Mouse (Mus musculus) hindbrain, embryonic 15.5 days (tissue): ENCODE data around the gene Agbl5. TPM values are rescaled to one million over a fixed set of nuclear protein-coding genes. Genes with fewer than 3 reads are reported as not detected.

ENCODE experiments used
- ATAC-seq: fragments of 200-750 bp; cut with Nextera tagmentation; 2 replicates; pipeline ENCODE4 v1.8.0; 2017; ENCODE audit warnings: low read depth, moderate number of reproducible peaks, moderate TSS enrichment; ENCODE audit not compliant: low FRiP score
- H3K27ac ChIP-seq: fragments of 300-500 bp; sonication (generic); replicated peaks from 2 replicates; pipeline ENCODE4 v1.5.1; 2015; ENCODE audit warnings: mild to moderate bottlenecking, inconsistent platforms
- H3K27me3 ChIP-seq: fragments of 300-500 bp; sonication (generic); 2 replicates; pipeline ENCODE4 v1.6.1; 2015; ENCODE audit warnings: control low read depth, inconsistent platforms
- H3K36me3 ChIP-seq: fragments of 300-500 bp; sonication (generic); 2 replicates; pipeline ENCODE4 v1.6.1; 2015; ENCODE audit warnings: control low read depth, inconsistent platforms
- H3K4me1 ChIP-seq: fragments of 300-500 bp; sonication (generic); replicated peaks from 2 replicates; pipeline ENCODE4 v1.6.1; 2015; ENCODE audit warnings: control low read depth, inconsistent platforms
- H3K4me2 ChIP-seq: fragments of 300-500 bp; sonication (generic); 2 replicates; pipeline ENCODE4 v1.6.1; 2015; ENCODE audit warnings: moderate library complexity, mild to moderate bottlenecking, inconsistent platforms
- H3K4me3 ChIP-seq: fragments of 300-500 bp; sonication (generic); 2 replicates; pipeline ENCODE4 v1.5.1; 2015; ENCODE audit warnings: mild to moderate bottlenecking, inconsistent platforms
- H3K9ac ChIP-seq: fragments of 300-500 bp; sonication (generic); 2 replicates; pipeline ENCODE4 v1.6.1; 2015; ENCODE audit warnings: inconsistent platforms
- H3K9me3 ChIP-seq: fragments of 300-500 bp; sonication (generic); 2 replicates; pipeline ENCODE4 v1.6.1; 2016; ENCODE audit warnings: control low read depth, inconsistent platforms
- WGBS: fragments of 180-500 bp; shearing (Covaris S2); methylation state at CpG from one replicate; pipeline ENCODE4 v1.1.7; 2015; 5-methylcytosine and 5-hydroxymethylcytosine counted together
- polyA plus RNA-seq: library from polyadenylated mRNA; unstranded; fragments of >200 nt; fragmentation: Nextera tagmentation; extraction: Ambion mirVana; gene quantifications from 2 replicates; pipeline ENCODE4 v1.2.1, GENCODE M21; 2015

Agbl5 gene
- polyA plus RNA-seq, 1 experiment from 2014 or later, result 25.7 TPM

DNA sequence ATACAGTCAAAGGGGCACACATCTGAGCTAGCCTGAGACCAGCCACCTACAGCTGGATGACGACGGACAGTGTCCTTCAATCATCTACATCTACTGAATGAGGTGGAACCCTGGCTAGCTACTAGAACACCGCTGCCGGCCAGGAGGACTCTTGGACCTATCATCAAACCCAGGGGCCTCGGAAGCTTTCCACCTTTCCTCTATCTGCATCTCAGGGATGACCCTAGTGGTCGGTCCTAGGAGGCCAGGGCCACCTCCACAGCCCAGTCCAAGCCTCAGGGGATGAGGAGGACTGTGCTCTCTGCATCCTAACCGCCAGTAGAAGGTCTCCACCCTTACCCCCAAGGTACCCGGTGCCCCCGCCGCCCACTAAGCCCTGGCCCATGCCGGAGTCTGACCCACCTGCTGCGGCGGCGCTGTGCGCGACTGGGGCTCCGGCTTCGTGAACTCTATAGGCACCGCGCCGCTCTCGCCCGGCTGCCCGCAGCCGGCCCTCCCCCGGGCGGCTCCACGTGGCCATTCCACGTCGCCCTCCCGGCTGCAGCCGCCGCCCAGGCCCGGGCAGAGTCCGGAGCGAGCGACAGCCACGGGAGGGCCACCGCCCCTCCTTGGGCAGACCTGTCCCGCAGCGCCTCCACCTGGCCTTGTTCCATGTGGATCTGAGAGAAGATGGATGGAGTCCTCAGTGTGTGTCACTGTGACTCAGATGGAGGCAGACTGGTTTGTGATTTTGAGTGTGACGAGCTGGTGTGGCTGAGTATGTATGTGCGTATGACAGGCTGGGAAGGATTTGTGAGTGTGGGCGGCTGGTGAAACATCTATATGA, 56.7 kb downstream of the Agbl5 start, which contains the start of gene Cgref1:
Cgref1 (minus strand) TSS at position 636 of the 826 bp plus-strand sequence.
- no peaks in the 10 kb centered on the region for H3K9me3 ChIP-seq
- H3K27ac ChIP-seq, result peak within 1 kb of the TSS; percentile 43
- H3K27me3 ChIP-seq, result no peaks in the 10 kb centered on the region
- peak within 1 kb of the TSS; percentile 57 for H3K4me3 ChIP-seq
- peak within 1 kb of the TSS; percentile 81 for H3K4me2 ChIP-seq
- peak; percentile 71 for ATAC-seq
- peak within 1 kb of the TSS; percentile 59 for H3K9ac ChIP-seq
- no peaks in the 10 kb centered on the region for H3K36me3 ChIP-seq
- 4% methylated on average over 44 of the region's 44 CpGs for WGBS
- H3K4me1 ChIP-seq, result peaks cover 27% of the 10 kb centered on the region

DNA sequence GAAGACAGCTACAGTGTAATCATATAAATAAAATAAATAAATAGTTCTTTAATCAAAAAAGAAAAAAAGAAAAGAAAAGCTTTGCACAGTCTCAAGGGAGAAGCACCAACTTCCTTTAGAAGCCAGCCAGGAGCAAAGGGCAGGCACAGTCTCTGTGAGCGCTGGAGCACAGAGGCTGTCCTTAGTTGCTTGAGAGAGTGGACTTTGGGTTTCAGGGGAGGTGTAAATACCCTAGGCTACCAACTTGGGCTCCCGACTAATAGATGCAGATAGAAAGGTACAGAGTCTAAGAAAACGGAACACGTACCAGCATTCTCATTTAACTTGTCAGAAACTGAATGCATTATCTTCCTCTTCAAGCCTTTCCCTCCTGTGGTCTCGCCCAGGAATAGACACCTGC, 60.1 kb downstream of the Agbl5 start:
- H3K9ac ChIP-seq, result no peak overlapping the region
- no peak overlapping the region for H3K27ac ChIP-seq
- no peak overlapping the region for H3K4me2 ChIP-seq
- no peak for ATAC-seq
- 73% methylated on average over 5 of the region's 5 CpGs for WGBS
- H3K27me3 ChIP-seq, result no peaks in the 10 kb centered on the region
- H3K9me3 ChIP-seq, result no peaks in the 10 kb centered on the region
- peaks cover 4% of the 10 kb centered on the region; the same call in 1 of the 2 replicates for H3K36me3 ChIP-seq
- no peak overlapping the region for H3K4me3 ChIP-seq
- peaks cover 36% of the 10 kb centered on the region for H3K4me1 ChIP-seq

DNA sequence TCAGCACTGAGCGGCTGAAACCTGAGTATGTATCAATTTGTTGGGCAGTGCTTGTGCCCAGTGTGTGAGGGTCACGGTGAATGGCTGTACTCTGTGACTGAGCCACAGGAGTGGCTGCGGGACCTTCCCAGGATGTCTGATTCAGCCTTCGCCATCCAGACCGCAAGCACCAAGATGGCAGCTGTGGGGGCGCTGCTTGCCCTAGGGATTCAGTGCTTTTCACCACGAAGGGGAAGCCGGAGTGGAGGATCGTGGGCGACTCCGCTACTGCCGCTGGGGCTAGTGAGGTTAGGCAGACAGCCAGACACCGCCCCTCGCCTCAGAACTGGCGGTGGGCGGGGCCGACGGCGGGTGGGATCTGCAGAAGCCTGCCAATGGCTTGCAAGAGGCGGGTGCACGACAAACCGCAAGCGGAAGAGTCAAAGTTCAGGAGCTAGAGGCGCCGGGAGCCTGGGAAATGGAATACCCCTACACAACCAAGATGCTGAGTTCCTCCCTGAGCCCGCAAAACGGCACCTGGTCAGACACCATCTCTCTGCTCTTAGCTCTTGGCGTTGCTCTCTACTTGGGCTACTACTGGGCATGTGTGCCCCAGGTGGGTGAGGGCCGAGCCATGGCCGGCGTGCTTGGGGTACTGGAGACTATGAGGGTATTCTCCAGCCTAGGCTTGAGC, 61.3 kb downstream of the Agbl5 start:
- peaks cover 10% of the 10 kb centered on the region for H3K36me3 ChIP-seq
- H3K9me3 ChIP-seq, result no peaks in the 10 kb centered on the region
- ATAC-seq, result peak; percentile 79
- H3K27ac ChIP-seq, result peak overlapping the region; percentile 80
- peaks cover 30% of the 10 kb centered on the region for H3K4me1 ChIP-seq
- peak overlapping the region; percentile 49 for H3K9ac ChIP-seq
- H3K27me3 ChIP-seq, result no peaks in the 10 kb centered on the region
- H3K4me2 ChIP-seq, result peak overlapping the region; percentile 76
- under 1% methylated on average over 31 of the region's 31 CpGs for WGBS
- H3K4me3 ChIP-seq, result peak overlapping the region; percentile 47

DNA sequence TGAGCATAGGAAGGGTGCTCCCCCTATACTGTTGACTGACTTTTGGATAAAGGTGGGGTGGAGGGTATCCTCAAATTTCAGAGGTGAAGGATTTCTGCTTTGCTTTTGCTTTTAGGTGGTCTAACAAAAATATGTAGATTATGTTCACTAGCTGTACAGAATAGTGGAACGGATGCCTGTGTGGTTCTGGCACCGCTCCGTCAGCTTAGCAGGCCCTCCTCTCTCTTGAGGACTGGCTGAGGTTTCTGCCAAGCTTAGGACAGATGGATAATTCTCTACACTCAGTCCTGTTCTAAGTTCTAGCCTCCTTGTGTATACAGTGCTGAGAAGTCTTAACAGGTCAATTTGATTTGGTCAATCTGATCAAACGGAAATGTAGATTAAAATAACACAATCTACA, 62.0 kb downstream of the Agbl5 start:
- peak overlapping the region; percentile 38 for H3K9ac ChIP-seq
- peaks cover 25% of the 10 kb centered on the region for H3K4me1 ChIP-seq
- no peaks in the 10 kb centered on the region for H3K9me3 ChIP-seq
- H3K27ac ChIP-seq, result peak overlapping the region; percentile 80; the same call in 1 of the 2 replicates
- no peaks in the 10 kb centered on the region for H3K27me3 ChIP-seq
- H3K36me3 ChIP-seq, result peaks cover 17% of the 10 kb centered on the region
- H3K4me2 ChIP-seq, result peak overlapping the region; percentile 76
- ATAC-seq, result no peak
- 53% methylated on average over 4 of the region's 4 CpGs for WGBS
- peak overlapping the region; percentile 47 for H3K4me3 ChIP-seq

DNA sequence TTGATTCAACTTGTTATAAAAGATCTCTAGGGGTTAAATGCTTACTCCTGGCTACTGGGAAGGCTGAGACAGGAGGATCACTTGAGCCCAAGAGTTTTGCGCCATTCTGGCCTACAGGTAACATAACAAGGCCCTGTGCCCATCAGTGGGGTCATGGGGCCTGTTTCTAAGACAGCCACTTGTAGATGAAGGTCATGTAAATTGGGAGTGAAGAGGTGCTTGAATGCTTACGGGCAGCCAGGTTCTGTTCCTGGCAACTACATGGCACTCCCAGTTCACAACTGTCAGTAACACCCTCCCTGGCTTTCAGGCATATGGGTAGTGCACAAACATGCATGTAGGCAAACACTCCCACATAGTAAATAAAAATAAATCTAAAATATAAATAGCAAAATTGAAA, 62.4 kb downstream of the Agbl5 start:
- 92% methylated on average over 2 of the region's 2 CpGs for WGBS
- H3K9me3 ChIP-seq, result no peaks in the 10 kb centered on the region
- no peak overlapping the region for H3K4me3 ChIP-seq
- H3K4me1 ChIP-seq, result peaks cover 21% of the 10 kb centered on the region
- H3K27me3 ChIP-seq, result no peaks in the 10 kb centered on the region
- H3K9ac ChIP-seq, result no peak overlapping the region
- no peak for ATAC-seq
- H3K36me3 ChIP-seq, result peaks cover 21% of the 10 kb centered on the region
- peak overlapping the region; percentile 76 for H3K4me2 ChIP-seq
- H3K27ac ChIP-seq, result no peak overlapping the region

DNA sequence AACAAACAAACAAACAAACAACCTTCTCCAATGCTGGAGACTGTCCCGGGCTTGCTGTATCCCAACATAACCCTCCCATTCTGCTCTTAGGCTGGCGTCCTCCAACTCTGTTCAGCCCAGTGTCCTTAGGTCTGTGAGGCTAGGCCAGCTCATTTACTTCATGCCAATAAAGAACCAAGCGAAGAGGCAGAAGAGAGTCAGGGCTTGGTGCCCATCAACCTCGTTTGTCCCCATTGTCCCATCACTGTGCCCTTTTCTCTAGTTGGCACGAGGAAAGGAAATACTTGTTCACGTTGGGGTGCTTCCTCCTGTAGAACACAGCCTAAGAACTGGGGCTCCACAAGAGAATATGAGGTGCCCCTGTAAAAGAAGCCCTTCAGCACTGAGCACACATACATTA, 63.2 kb downstream of the Agbl5 start:
- Histone ChIP-seq H3K9ac (no peak overlapping the region), H3K36me3 (peaks cover 24% of the 10 kb centered on the region), H3K27ac (no peak overlapping the region), H3K4me3 (no peak overlapping the region), H3K4me1 (peaks cover 21% of the 10 kb centered on the region), H3K4me2 (no peak overlapping the region), H3K9me3 (no peaks in the 10 kb centered on the region), H3K27me3 (no peaks in the 10 kb centered on the region)
- no peak for ATAC-seq
- 79% methylated on average over 6 of the region's 6 CpGs for WGBS

DNA sequence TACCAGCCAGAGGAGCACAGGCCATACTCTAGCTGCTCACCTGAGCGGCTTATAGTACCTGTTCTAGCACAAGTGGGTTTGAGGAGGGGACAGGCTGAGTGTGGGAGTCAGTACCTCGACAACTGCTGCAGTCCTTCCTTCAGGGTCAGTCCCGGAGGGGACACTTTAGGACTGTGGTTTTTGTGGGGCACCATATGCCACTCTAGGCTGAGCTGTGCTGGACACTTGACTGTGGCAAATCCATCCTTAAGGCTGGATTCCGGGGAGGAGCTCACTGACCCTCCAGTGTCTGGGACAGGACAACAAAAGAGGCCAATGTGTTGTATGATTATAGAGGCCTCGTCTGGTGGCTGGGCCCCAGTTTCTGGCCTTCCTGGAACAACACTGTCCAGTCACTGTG, 64.1 kb downstream of the Agbl5 start:
- peaks cover 26% of the 10 kb centered on the region for H3K4me1 ChIP-seq
- H3K4me3 ChIP-seq, result no peak overlapping the region
- H3K36me3 ChIP-seq, result peaks cover 26% of the 10 kb centered on the region
- no peak overlapping the region for H3K9ac ChIP-seq
- no peaks in the 10 kb centered on the region for H3K27me3 ChIP-seq
- H3K27ac ChIP-seq, result no peak overlapping the region
- H3K9me3 ChIP-seq, result no peaks in the 10 kb centered on the region
- H3K4me2 ChIP-seq, result no peak overlapping the region
- no peak for ATAC-seq
- WGBS, result 88% methylated on average over 5 of the region's 5 CpGs

DNA sequence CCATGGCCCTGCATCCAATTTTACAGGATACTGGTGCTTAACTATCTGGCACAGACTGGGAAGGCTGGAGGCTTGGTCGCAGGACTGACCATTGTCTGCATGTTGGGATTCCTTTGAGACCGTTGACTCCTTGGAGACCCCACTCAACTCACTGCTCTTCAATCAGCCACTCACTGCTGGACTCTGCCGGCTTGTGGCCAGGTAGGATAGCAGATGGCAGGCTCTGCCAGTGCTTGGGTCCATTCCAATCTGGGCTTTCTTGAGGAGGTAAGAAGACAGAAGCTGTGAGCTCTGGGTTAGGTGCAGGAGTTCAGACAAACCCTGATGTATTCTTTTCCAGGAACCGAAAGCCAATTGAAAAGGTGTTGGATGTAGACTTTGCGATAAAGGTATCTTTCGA, 65.6 kb downstream of the Agbl5 start:
- Histone ChIP-seq H3K4me1 (peaks cover 36% of the 10 kb centered on the region), H3K36me3 (peaks cover 36% of the 10 kb centered on the region), H3K4me2 (no peak overlapping the region), H3K4me3 (no peak overlapping the region), H3K27ac (no peak overlapping the region), H3K9me3 (no peaks in the 10 kb centered on the region), H3K27me3 (no peaks in the 10 kb centered on the region), H3K9ac (no peak overlapping the region)
- WGBS, result 94% methylated on average over 6 of the region's 6 CpGs
- no peak for ATAC-seq

DNA sequence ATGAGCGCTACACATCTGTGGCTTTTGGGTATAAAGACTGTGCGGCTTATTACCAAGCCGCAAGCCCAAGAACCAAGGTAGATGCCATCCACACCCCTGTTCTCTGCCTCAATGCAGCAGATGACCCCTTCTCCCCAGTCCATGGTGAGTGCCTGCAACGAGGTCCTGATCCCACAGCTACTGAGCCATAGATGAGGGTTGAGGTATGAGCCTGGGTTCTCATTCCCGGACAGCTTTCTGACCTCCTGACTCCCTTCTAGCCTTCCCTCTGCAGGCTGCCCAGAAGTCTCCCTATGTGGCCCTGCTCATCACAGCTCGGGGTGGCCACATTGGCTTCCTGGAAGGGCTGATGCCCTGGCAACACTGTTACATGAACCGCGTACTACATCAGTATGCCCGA, 66.1 kb downstream of the Agbl5 start:
- H3K4me3 ChIP-seq, result no peak overlapping the region
- 96% methylated on average over 9 of the region's 9 CpGs for WGBS
- H3K9me3 ChIP-seq, result no peaks in the 10 kb centered on the region
- no peak for ATAC-seq
- H3K27me3 ChIP-seq, result no peaks in the 10 kb centered on the region
- no peak overlapping the region for H3K4me2 ChIP-seq
- no peak overlapping the region for H3K9ac ChIP-seq
- peaks cover 36% of the 10 kb centered on the region for H3K36me3 ChIP-seq
- H3K4me1 ChIP-seq, result peaks cover 36% of the 10 kb centered on the region
- H3K27ac ChIP-seq, result no peak overlapping the region

DNA sequence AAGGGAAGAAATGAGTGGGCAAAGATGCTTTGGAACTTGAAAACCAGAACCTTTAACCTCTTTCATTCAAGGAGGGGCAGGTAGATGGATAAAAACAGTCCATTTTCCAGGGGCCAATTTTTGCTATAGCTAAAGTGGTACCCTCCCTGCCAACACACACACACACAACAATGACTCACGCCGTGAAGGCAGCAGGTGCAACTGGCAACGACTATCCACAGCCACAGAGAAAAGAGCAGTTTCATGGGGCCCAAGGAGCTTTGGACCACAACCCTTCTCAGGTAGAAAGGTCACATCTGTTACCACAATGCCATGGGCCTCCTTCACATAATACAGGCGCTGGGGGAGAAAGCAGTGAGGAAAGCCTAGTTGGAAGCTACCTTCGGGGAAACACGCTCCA, 67.3 kb downstream of the Agbl5 start:
- peaks cover 36% of the 10 kb centered on the region for H3K36me3 ChIP-seq
- H3K27ac ChIP-seq, result no peak overlapping the region
- no peaks in the 10 kb centered on the region for H3K27me3 ChIP-seq
- H3K4me3 ChIP-seq, result no peak overlapping the region
- H3K9me3 ChIP-seq, result no peaks in the 10 kb centered on the region
- ATAC-seq, result no peak
- no peak overlapping the region for H3K4me2 ChIP-seq
- WGBS, result 93% methylated on average over 6 of the region's 6 CpGs
- H3K9ac ChIP-seq, result no peak overlapping the region
- H3K4me1 ChIP-seq, result peaks cover 28% of the 10 kb centered on the region
